Mouse (Mus musculus): ENCODE results near the gene Poc1a. TPM values are rescaled to one million over a fixed set of nuclear protein-coding genes. Genes with fewer than 3 reads are reported as not detected.
A peak's percentile ranks its signal among the peaks of the same experiment; 100 is the strongest.

Poc1a gene
- total RNA-seq, 2 experiments from 2014 or later = 23.1 to 37.1 TPM

DNA sequence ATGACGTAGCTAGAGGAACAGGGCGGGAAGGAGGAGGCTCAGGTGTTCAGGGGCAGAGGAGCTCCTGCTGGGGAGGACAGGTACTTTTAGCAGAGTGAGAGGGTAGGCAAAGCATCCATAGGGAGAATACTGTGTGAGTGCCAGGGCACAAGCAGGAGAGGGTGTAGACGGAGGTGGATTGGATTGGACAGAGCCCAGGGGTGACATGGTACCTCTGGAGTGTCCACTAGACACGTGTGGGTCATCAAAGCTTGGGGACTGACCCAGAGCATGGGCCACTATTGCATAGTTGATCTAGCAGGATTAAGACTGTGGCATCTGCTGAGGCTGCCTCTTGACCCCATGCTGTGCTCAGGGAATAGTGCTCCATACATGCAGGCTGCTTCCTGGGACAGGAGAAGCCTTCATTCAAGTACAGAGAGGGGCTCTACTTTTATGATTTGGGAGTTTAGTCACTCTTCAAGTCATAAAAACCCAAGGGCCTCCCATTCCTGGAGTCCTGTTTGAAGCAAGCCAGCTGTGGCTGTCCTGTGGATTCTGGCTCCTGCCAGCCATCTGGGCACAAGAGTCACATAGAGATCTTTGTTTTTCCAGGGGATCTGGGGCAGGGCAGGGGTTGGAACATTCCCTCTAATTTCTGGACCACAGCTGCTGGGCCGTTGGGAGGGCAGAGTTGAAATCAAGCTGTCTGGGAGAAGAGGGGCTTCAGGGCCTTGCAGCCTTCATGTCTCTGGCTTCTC lies 48.1 kb downstream of the Poc1a start:
- no peak for ATAC-seq (ENCODE audit: poor library complexity, severe bottlenecking)

DNA sequence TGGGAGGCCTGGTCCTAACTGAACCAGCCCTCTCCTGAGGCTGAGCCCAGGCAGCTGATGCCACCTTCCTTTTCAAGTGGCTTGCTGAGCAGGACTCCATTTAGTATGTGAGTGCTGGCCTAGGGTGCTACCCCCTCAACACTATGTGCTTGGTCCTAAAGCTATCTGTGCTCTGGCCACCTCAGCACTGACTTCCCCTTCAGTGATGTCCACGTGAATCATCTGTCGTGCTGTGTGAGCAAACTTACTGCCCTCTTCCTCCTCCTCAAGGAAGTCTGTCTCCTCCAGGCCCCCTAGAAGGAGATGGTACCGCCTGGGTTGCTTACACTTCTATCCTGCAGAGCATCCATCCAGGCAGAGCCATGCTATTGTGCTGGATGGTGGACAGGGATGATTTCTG lies 51.9 kb downstream of the Poc1a start:
- 0 out of 2 replicates have a peak, but pooled peaks have one; percentile 25 for ATAC-seq (ENCODE audit: poor library complexity, severe bottlenecking)

DNA sequence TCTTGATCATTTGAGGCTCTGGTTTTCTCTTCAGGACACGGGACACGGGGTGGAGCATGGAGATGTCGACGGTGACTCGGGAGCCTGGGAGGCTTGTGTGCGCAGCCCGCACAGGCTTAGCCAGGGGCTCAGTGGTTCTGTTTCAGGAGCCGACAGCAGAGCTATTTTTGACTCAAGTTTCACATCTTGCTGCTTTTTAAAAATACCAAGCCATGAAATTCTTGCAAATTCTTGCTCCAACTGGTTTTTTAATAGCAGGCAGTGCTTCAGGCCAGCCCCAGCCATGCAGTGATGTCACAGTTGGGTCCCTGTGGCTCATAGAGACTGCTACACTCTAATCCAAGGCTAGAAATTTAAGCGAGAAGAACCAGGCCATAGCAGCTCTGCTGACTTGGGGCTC lies 56.8 kb downstream of the Poc1a start:
- ATAC-seq (ENCODE audit: poor library complexity, severe bottlenecking) = no peak

GRCm38 (mm10) chr9:106338462-106339172 lies 57.8 kb downstream of the Poc1a start:
- ATAC-seq (ENCODE audit: poor library complexity, severe bottlenecking) = no peak

DNA sequence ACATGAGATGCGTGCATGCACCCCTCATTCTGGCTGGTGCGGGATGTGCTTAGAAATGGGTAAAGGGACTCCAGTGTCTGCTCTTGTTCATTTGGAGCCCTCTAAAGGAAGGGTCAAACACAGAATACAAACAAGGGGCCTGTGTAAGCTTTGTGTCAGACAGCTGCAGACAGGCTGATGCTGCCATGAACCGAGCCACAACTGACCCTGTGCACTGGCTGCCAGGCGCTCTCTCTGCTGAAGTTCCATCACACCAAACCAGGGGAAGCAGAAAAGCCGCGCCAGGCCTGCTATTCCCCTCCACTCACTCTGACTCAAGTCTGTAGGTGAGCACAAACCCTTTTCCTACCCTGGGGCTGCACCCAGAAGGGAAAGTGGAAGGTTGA lies 58.3 kb downstream of the Poc1a start:
- no peak for ATAC-seq (ENCODE audit: poor library complexity, severe bottlenecking)

- ATAC-seq (ENCODE audit: poor library complexity, severe bottlenecking) = no peak
These were observed 58.9 kb downstream of the Poc1a start for GRCm38 (mm10) chr9:106339730-106340129.

GRCm38 (mm10) chr9:106340501-106341312 lies 59.8 kb downstream of the Poc1a start:
- ATAC-seq (ENCODE audit: poor library complexity, severe bottlenecking) = no peak

DNA sequence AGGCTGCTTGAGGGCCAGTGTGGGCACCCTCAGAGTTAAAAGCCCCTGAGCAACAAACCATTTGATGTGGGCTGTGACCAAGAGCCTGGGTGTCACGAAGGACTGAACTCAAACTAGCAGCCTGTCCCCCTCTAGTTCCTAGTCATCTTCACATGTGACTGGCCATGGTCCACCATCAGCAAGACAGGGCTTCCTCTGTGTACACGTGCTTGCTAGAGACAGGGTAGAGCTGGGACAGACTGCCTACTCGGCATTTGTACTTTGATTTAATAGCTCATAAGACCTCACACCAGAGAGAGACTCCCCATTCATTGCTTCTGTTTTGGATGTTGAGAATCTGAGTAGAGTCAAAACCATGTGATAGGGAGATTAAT lies 60.4 kb downstream of the Poc1a start:
- ATAC-seq (ENCODE audit: poor library complexity, severe bottlenecking) = no peak

GRCm38 (mm10) chr9:106342573-106342972 lies 61.7 kb downstream of the Poc1a start:
- no peak for ATAC-seq (ENCODE audit: poor library complexity, severe bottlenecking)

GRCm38 (mm10) chr9:106345167-106345566 lies 64.3 kb downstream of the Poc1a start:
- no peak for ATAC-seq (ENCODE audit: poor library complexity, severe bottlenecking)

DNA sequence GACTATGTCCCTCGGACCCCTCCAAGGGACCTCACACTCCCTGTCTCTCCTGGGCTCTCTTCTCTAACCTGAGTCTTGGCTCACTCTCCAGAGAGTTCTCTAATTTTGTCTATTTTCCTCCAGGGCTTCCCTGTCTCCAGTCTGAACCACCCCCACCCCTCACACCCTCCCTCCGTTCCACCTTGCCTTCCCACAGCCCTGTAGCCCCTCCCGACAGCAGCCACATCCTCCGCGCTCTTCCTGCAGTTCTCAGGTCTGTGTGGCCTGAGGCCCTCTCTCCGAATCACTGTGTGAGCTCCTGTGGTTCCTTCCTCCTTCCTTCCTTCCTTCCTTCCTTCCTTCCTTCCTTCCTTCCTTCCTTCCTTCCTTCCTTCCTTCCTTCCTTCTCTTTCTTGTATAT lies 64.8 kb downstream of the Poc1a start:
- ATAC-seq (ENCODE audit: poor library complexity, severe bottlenecking) = no peak

DNA sequence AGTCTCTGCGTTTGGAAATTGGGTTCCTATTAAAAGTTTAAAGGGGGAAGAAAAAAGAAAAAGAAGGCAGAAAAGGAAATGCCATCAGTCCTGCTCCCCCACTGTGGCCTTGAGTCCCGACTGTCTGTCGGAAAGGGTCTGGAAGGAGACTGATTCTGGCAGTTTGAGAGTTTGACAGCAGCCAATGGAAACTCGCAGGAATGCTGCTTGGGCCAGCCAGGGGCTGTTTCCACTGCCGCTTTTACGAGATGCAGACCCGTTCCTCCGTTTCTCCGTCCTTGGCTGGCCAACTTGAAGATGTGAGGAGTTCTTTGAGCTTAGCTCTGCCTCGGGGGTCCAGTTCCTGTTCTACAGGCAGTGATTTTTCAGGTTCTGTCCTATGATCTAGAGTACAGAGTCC lies 67.4 kb downstream of the Poc1a start:
- ATAC-seq (ENCODE audit: poor library complexity, severe bottlenecking) = no peak

DNA sequence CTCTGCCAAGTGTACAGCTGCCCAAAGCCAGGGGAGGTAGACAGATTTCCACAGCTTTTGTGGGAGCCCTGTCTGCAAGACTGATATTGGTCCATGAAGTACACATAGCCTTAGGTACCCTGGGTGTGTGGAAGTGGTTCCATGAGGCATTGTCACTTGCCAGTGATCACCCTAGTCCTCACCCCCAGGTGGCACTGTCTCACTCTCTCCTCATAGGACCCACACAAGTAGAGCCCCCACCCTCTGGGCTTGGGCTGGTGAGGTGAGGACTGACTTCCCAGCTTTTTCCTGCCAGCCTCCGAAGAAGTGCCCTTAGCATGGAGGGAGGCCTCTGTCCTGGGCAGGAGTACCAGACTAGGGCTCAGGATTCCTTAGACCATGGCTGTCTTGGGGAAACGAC lies 68.2 kb downstream of the Poc1a start:
- peak; percentile 69 for ATAC-seq (ENCODE audit: poor library complexity, severe bottlenecking)

DNA sequence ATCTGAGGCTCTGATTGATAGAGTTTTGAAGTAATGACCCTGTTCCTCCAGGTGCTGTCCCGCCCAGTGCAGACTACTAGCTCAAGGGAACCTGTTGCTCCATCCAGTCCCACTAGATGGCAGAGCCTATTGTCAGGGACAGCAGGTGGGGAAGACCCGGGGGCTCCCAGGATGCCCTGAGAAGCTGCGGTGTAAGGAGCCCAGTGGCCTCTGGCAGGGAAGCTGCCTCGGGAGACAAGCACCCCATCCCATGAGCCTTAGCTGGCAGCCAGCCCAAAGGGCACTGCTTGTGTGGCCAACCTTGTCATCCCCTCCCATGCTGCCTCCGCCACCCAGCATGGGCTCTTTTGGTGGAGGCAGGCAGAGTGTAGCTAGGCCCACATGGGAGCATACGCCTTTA lies 70.3 kb downstream of the Poc1a start:
- ATAC-seq (ENCODE audit: poor library complexity, severe bottlenecking) = no peak

DNA sequence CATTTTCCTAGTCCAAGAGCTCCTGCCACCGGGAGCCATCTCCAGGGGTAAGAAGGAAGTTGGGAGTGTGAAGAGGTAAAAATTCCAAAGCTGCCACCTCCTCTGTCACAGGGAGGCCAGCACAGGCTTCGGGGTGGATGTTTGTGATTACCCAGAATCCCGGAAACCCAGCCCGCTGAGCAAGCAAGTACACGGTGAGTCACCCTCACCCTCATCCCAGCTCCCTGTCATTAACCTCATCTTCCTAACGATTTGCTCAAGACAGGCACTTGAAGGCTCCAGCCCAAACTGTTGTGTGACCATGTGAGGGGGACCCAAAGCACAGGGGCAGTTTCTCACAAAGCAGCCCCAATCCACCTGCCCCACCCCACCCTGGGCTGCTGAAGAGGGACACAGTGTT lies 72.9 kb downstream of the Poc1a start:
- ATAC-seq (ENCODE audit: poor library complexity, severe bottlenecking) = no peak

DNA sequence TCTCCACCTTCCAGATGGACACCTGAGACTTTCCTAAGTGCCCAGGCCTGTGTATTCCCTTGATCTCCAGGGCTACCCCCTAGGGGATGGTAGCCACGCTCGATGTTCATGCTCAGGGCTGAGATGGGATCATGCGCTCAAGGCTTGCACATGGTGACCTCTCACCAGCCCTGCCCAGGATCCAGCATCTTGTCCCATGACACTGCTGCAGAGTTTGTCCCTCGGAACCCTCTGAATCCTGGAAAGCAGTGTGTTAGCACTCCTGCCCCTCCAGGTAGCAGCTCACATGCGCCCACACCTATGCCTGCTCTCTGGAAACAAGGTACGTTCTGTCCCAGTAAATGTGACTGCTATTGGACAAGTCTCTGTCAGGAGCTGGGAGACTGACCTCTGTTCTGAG lies 73.9 kb downstream of the Poc1a start:
- no peak for ATAC-seq (ENCODE audit: poor library complexity, severe bottlenecking)

DNA sequence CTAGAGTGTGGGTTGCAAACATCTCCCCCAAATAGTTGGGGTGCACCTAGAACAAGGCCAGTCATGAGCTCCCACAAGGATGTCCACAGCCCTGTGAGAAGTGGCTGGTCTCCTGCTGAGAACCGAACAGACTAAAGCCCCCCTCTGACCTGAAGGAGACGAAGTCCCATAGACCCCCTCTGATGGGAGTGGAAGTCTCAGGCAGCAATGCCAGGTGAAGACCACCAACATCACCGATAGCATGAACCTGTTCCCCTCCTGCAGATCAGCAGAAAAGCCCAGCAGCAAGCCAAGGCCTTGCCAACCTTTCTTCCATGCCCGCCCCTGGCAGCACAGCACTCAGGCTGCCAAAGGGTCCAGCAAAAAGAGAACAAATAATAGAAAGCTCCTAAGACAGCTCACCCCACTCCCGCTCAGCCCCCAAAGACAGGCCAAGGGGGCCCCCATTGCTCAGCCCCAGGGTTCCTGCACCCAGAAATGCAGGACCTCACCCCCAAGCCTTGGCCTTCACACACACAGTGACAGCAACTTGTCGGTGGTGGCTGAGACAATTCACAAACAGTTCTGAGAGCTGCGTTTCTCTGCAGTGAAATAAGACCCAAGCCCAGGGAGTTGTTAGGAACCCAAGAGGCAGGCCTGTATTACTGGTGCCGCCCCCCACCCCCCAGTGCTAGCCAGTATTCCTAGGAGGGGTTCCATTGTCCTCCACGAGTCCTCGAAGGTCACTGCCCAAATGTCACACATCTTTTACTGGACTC lies 74.5 kb downstream of the Poc1a start:
- ATAC-seq (ENCODE audit: poor library complexity, severe bottlenecking) = no peak

DNA sequence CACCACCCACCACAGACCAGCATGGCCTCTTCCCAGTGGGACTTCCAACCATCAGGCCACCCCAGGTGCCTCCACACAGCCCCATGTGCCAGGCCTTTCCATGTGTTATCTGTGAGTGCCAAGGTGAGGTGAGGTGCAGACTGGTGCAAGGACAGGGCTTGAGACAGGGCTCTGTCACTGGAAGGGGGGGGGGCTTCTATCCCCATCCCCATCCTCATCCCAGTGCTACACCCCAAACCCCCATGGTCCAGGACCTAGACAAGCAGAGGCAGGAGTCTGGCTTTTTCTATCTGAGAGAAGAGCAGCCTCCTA lies 75.1 kb downstream of the Poc1a start:
- ATAC-seq (ENCODE audit: poor library complexity, severe bottlenecking) = no peak

DNA sequence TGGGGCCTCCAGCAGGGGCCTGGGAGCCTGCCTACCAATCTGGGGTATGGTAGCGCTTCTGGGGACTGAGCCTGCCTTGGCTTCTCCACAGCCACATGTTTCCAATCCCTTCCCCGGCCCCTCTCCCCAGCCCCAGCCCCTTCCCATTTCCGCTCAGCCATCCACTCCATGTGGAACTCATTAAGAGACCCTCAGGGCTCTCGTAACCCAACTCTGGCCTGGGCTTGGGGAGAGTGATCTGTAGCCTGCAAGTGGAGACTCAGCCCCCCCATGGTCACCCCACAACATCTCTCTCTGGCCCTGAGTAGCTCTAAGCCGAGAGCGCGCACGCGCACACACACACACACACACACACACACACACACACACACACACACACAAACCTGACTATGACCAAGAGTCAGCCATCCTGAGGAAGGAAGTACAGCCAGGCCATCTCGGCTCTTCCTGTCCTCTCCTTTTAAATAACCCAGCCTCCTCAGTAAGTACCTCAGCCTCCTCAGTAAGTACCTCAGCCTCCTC lies 75.5 kb downstream of the Poc1a start:
- ATAC-seq (ENCODE audit: poor library complexity, severe bottlenecking) = no peak

DNA sequence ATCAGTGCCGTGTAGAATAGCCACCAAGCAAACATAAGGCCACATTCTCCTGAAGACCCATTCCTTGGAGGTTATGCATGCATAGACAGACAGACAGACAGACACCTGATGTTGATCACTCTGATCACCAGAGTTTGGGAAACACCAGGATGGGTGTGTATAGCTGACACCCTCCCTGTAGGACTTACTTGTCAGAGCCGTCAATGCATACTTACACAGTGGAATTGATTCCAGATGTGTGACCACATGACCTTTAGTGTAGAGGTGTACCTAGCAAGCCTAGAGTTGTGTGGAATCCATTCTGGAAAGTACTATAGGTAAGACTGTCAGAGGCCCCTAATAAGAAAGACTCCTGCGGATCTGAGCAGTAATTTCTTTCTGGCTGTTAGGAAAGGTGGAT lies 76.3 kb downstream of the Poc1a start:
- no peak for ATAC-seq (ENCODE audit: poor library complexity, severe bottlenecking)

DNA sequence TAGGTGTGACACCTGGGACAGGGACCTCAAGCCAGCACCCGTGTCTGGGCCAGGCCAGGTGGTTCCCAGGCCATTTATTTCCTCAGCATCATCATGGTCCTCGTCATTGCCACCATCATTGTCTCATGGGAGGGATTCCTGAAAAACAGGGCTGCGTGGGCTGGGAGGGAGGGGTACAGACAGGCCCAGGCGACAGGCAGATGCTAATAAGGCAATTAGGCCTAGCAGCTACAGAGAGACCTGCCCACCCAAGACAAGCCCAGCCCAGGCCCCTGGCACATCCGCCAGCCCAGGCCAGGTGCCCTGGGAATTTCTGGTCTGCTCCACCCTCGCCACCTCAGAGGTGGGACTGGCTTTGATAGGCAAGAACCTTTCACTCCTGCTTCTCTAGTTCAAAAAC lies 78.4 kb downstream of the Poc1a start:
- ATAC-seq (ENCODE audit: poor library complexity, severe bottlenecking) = no peak
